Mouse (Mus musculus): ENCODE data around the gene Gm12258.

Gm12258 gene

GRCm38 (mm10) chr11:58901080-58901479 lies 54.1 kb downstream of the Gm12258 start:
- DNase-seq (ENCODE audit: low read depth in 1 of 2, low spot score in 2 of 2): no peak

- peak; percentile 70 to 90 for DNase-seq (ENCODE audit: low read depth in 1 of 2, low spot score in 2 of 2)
Observed at GRCm38 (mm10) chr11:58903511-58904409, 56.8 kb downstream of the Gm12258 start, which contains the start of gene Zfp39. TSS of gene Zfp39 (minus strand) at chr11:58904225.

- DNase-seq (ENCODE audit: low read depth in 1 of 2, low spot score in 2 of 2): no peak
Observed at GRCm38 (mm10) chr11:58904410-58904718, 57.4 kb downstream of the Gm12258 start.

GRCm38 (mm10) chr11:58904838-58905237 lies 57.9 kb downstream of the Gm12258 start:
- no peak for DNase-seq (ENCODE audit: low read depth in 1 of 2, low spot score in 2 of 2)

Measured in monocyte, adult 2 months (primary cell).